In genomic region chr2:153631976-153632870, GRCm38 (mm10) we compare ENCODE assay signal across 7 mouse cellular contexts. TPM values are rescaled to one million over a fixed set of nuclear protein-coding genes. Genes with fewer than 3 reads are reported as not detected.
DNase-seq lines count a peak whose midpoint lies in the region; ATAC-seq and TF ChIP-seq lines count a peak whose summit lies in the region.

Gene Commd7, minus strand, starts transcription at chr2:153632781.

- peak within 1 kb of the TSS; percentile 93 for H3K27ac ChIP-seq in embryonic facial prominence, embryonic 12.5 days
- peak within 1 kb of the TSS; percentile 56; the same call in 1 of the 2 replicates for H3K27ac ChIP-seq in kidney, adult 2 months (ENCODE audit: insufficient read depth, low read depth, low read length)
- peak within 1 kb of the TSS; percentile 86 for H3K27ac ChIP-seq in limb, embryonic 11.5 days (replicated peaks; ENCODE audit: low read depth, low read length)
- H3K27ac ChIP-seq in midbrain, embryonic 13.5 days: peak within 1 kb of the TSS; percentile 94
- peak within 1 kb of the TSS; percentile 18 for H3K27ac ChIP-seq in small intestine, adult 2 months (ENCODE audit: insufficient read depth, low read depth, low read length)

- H3K4me3 ChIP-seq in embryonic facial prominence, embryonic 12.5 days: peak within 1 kb of the TSS; percentile 95
- peak within 1 kb of the TSS; percentile 88 for H3K4me3 ChIP-seq in kidney, adult 2 months (ENCODE audit: insufficient read depth, low read depth, low read length)
- H3K4me3 ChIP-seq in limb, embryonic 11.5 days (ENCODE audit: low read depth, low read length): peak within 1 kb of the TSS; percentile 94
- H3K4me3 ChIP-seq in midbrain, embryonic 13.5 days (replicated peaks): peak within 1 kb of the TSS; percentile 88
- peak within 1 kb of the TSS; percentile 81 for H3K4me3 ChIP-seq in small intestine, adult 2 months (ENCODE audit: low read depth, low read length)

- peaks cover 8% of the 10 kb centered on the region for H3K4me1 ChIP-seq in embryonic facial prominence, embryonic 12.5 days
- peaks cover 5% of the 10 kb centered on the region; the same call in 1 of the 2 replicates for H3K4me1 ChIP-seq in kidney, adult 2 months (ENCODE audit: control insufficient read depth, insufficient read depth, low read length)
- H3K4me1 ChIP-seq in limb, embryonic 11.5 days (ENCODE audit: control insufficient read depth, insufficient read depth, low read length): no peaks in the 10 kb centered on the region
- peaks cover 22% of the 10 kb centered on the region for H3K4me1 ChIP-seq in midbrain, embryonic 13.5 days (replicated peaks)
- H3K4me1 ChIP-seq in small intestine, adult 2 months (ENCODE audit: control insufficient read depth, insufficient read depth, insufficient read length, low read length): 0 out of 2 replicates have a peak, but pooled peaks cover 2% of the 10 kb centered on the region

- peak; percentile 91 for DNase-seq in adrenal gland, postnatal 25 days
- peak; percentile 91 to 96 for DNase-seq in heart, adult 18-20 months
- peak; percentile 92 for DNase-seq in kidney, adult 2 months
- DNase-seq in limb, embryonic 11.5 days (ENCODE audit: low spot score): peak; percentile 90

- no peaks in the 10 kb centered on the region for H3K27me3 ChIP-seq in embryonic facial prominence, embryonic 12.5 days
- H3K27me3 ChIP-seq in kidney, adult 2 months (replicated peaks; ENCODE audit: control insufficient read depth, insufficient read depth, low read length): no peaks in the 10 kb centered on the region
- no peaks in the 10 kb centered on the region for H3K27me3 ChIP-seq in limb, embryonic 11.5 days (ENCODE audit: control insufficient read depth, insufficient read depth, low read length)
- H3K27me3 ChIP-seq in midbrain, embryonic 13.5 days: no peaks in the 10 kb centered on the region
- no peaks in the 10 kb centered on the region for H3K27me3 ChIP-seq in small intestine, adult 2 months (ENCODE audit: control insufficient read depth, insufficient read depth, low read length)

- WGBS in embryonic facial prominence, embryonic 12.5 days: 4% methylated on average over 53 of the region's 53 CpGs
- 3% methylated on average over 53 of the region's 53 CpGs for WGBS in kidney, adult 2 months
- 4% methylated on average over 53 of the region's 53 CpGs for WGBS in limb, embryonic 11.5 days
- WGBS in midbrain, embryonic 13.5 days: 4% methylated on average over 53 of the region's 53 CpGs
- WGBS in small intestine, adult 2 months: 3% methylated on average over 53 of the region's 53 CpGs

- H3K36me3 ChIP-seq in embryonic facial prominence, embryonic 12.5 days: peaks cover 13% of the 10 kb centered on the region
- H3K36me3 ChIP-seq in kidney, adult 2 months (ENCODE audit: control insufficient read depth, insufficient read depth, low read length): no peaks in the 10 kb centered on the region
- no peaks in the 10 kb centered on the region; the same call in 1 of the 2 replicates for H3K36me3 ChIP-seq in limb, embryonic 11.5 days (ENCODE audit: control insufficient read depth, insufficient read depth, low read length)
- peaks cover 19% of the 10 kb centered on the region for H3K36me3 ChIP-seq in midbrain, embryonic 13.5 days
- H3K36me3 ChIP-seq in small intestine, adult 2 months (ENCODE audit: control insufficient read depth, insufficient read depth, low read length): peaks cover 16% of the 10 kb centered on the region

- no peak for TF ChIP-seq CTCF in kidney, adult 2 months (conservative IDR thresholded peaks at IDR 0.05; ENCODE audit: insufficient read depth, insufficient read length, low read depth, low read length)
- no peak for TF ChIP-seq CTCF in small intestine, adult 2 months (IDR thresholded peaks at IDR 0.05; ENCODE audit: extremely low read depth, insufficient read length, insufficient replicate concordance, low read depth, low read length)

- H3K4me2 ChIP-seq in embryonic facial prominence, embryonic 12.5 days (replicated peaks): peak within 1 kb of the TSS; percentile 57
- H3K4me2 ChIP-seq in limb, embryonic 11.5 days (ENCODE audit: low read depth, severe bottlenecking): peak within 1 kb of the TSS; percentile 59
- H3K4me2 ChIP-seq in midbrain, embryonic 13.5 days (replicated peaks): peak within 1 kb of the TSS; percentile 75

- peak; percentile 61 for ATAC-seq in embryonic facial prominence, embryonic 12.5 days (ENCODE audit: insufficient number of reproducible peaks, insufficient read depth, low FRiP score, low TSS enrichment)
- peak; percentile 75 for ATAC-seq in limb, embryonic 11.5 days (ENCODE audit: insufficient number of reproducible peaks, low FRiP score, low TSS enrichment, low read depth)
- peak; percentile 95 for ATAC-seq in midbrain, embryonic 13.5 days

- H3K9ac ChIP-seq in embryonic facial prominence, embryonic 12.5 days: peak within 1 kb of the TSS; percentile 90
- peak within 1 kb of the TSS; percentile 89 for H3K9ac ChIP-seq in limb, embryonic 11.5 days (ENCODE audit: low read length)
- peak within 1 kb of the TSS; percentile 94 for H3K9ac ChIP-seq in midbrain, embryonic 13.5 days (replicated peaks)

- no peaks in the 10 kb centered on the region for H3K9me3 ChIP-seq in embryonic facial prominence, embryonic 12.5 days
- no peaks in the 10 kb centered on the region for H3K9me3 ChIP-seq in limb, embryonic 11.5 days (ENCODE audit: control insufficient read depth, low read length)
- no peaks in the 10 kb centered on the region for H3K9me3 ChIP-seq in midbrain, embryonic 13.5 days

- TF ChIP-seq POLR2A in kidney, adult 2 months (IDR thresholded peaks at IDR 0.05; ENCODE audit: low read depth, low read length): peak; percentile 35
- TF ChIP-seq POLR2A in small intestine, adult 2 months (IDR thresholded peaks at IDR 0.05; ENCODE audit: low read depth, low read length): peak; percentile 58

RNA-seq across cellular contexts. Expression of gene Commd7, which starts in this region (rescaled TPM):
- total RNA-seq in adrenal gland, postnatal 25 days (2021): 39.0 and 44.0 TPM in 2 replicates
- polyA plus RNA-seq in embryonic facial prominence, embryonic 12.5 days (2016; fragmentation: Nextera tagmentation; extraction: Ambion mirVana): 71.3 and 73.0 TPM in 2 replicates
- 10 to 100 TPM; 15.3 to 15.8 TPM for total RNA-seq in heart, adult 18-20 months (2021)
- 14.5 and 22.3 TPM in 2 replicates for polyA plus RNA-seq in kidney, adult 2 months (2012; rRNA removed)
- 63.7 and 67.4 TPM in 2 replicates for polyA plus RNA-seq in limb, embryonic 11.5 days (2014; fragmentation: Nextera tagmentation; extraction: Ambion mirVana)
- 84.6 and 87.2 TPM in 2 replicates for polyA plus RNA-seq in midbrain, embryonic 13.5 days (2015; fragmentation: Nextera tagmentation; extraction: Ambion mirVana)
- 9.0 and 16.2 TPM in 2 replicates for polyA plus RNA-seq in small intestine, adult 2 months (2012; rRNA removed)

Comparison
In these comparisons a context has a peak if more than half of its experiments do, and no peak if none do; other contexts are left out.
1. Peak in every context shown above with its lines: DNase-seq, ATAC-seq, H3K4me3 ChIP-seq and H3K27ac ChIP-seq.
2. H3K27ac ChIP-seq: peak in every context shown above with its lines; median percentile 94 in midbrain, embryonic 13.5 days; 93 in embryonic facial prominence, embryonic 12.5 days; 86 in limb, embryonic 11.5 days; 56 in kidney, adult 2 months; 18 in small intestine, adult 2 months.